In the genomic region with DNA sequence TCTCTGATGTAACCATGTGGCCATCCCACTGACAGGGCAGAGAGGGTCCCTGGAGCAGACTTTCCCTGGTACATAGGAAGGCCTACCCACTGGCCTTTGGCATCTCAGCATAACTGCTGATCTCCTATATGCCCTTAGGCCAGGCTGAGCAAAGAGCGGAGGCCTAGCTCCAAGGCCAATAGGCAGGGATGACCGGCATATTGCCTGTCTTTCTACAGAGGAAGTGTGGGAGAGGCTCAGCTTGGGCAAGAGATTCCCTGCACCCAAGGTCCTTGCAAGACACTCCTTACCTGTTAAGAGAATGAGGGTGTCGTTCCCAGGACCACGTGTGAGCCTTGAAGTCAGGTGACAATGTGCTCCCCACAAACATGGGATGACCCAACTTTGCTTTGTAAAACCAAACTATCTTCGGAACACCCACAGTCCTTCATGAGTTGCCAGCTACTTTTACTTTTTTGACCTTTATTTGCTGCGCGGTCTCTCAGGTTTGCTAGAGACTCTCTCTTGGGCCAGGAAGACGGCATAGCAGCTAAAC, we compare ENCODE assay signal across 21 mouse cellular contexts. TPM values are rescaled to one million over a fixed set of nuclear protein-coding genes. Genes with fewer than 3 reads are reported as not detected.
A peak's percentile ranks its signal among the peaks of the same experiment; 100 is the strongest.
DNase-seq lines count a peak whose midpoint lies in the region; ATAC-seq lines count a peak whose summit lies in the region.
"Had no signal": no experiment of that assay in that cellular context is flagged by ENCODE, and none has a peak within 500 bp of the region (broad histone marks: within the 10 kb centered on the region; RNA-seq: fewer than 3 reads in every experiment).

No protein-coding gene starts in this region.

- H3K27ac ChIP-seq in heart, embryonic 16.5 days (ENCODE audit: low read length), result no peak overlapping the region
- no peak overlapping the region for H3K27ac ChIP-seq in heart, embryonic 10.5 days
- no peak overlapping the region for H3K27ac ChIP-seq in intestine, embryonic 15.5 days
- H3K27ac ChIP-seq: embryonic facial prominence, embryonic 10.5 days; hindbrain, embryonic 14.5 days had no signal

- peak overlapping the region; percentile 76 for H3K4me3 ChIP-seq in heart, embryonic 16.5 days (ENCODE audit: low read length)
- no peak overlapping the region for H3K4me3 ChIP-seq in heart, embryonic 10.5 days
- no peak overlapping the region for H3K4me3 ChIP-seq in intestine, embryonic 15.5 days (replicated peaks)
- H3K4me3 ChIP-seq: embryonic facial prominence, embryonic 10.5 days had no signal

- 0 out of 2 replicates have a peak overlapping the region, but pooled peaks have one; percentile 2 for H3K4me2 ChIP-seq in heart, embryonic 16.5 days (ENCODE audit: low read depth, low read length)
- H3K4me2 ChIP-seq in intestine, embryonic 15.5 days (replicated peaks), result no peak overlapping the region
- H3K4me2 ChIP-seq: heart, embryonic 11.5 days; hindbrain, embryonic 14.5 days had no signal

- intact Hi-C loops in left cerebral cortex, postnatal 4 days (cut with DNase I), result no loop called here

- ATAC-seq in heart, embryonic 16.5 days (replicated peaks; ENCODE audit: extremely low read depth, insufficient read depth, low FRiP score), result no peak
- ATAC-seq in intestine, embryonic 15.5 days, result no peak
- ATAC-seq: activated CD4-positive, CD25-positive, alpha-beta regulatory T cell, adult 4 months; forebrain, embryonic 14.5 days; intestine, embryonic 16.5 days; Patski had no signal

- 91% methylated on average over 8 of the region's 8 CpGs for WGBS in heart, embryonic 16.5 days
- WGBS in heart, embryonic 10.5 days, result 93% methylated on average over 8 of the region's 8 CpGs
- 93% methylated on average over 8 of the region's 8 CpGs for WGBS in intestine, embryonic 15.5 days

- peaks cover 10% of the 10 kb centered on the region for H3K27me3 ChIP-seq in heart, embryonic 16.5 days (ENCODE audit: control insufficient read depth, insufficient read depth, low read length)
- peaks cover 16% of the 10 kb centered on the region for H3K27me3 ChIP-seq in heart, embryonic 10.5 days (ENCODE audit: insufficient read depth, poor library complexity, severe bottlenecking)
- no peaks in the 10 kb centered on the region for H3K27me3 ChIP-seq in intestine, embryonic 15.5 days (replicated peaks)

- H3K9me3 ChIP-seq in heart, embryonic 16.5 days (replicated peaks; ENCODE audit: control insufficient read depth, low read length), result no peaks in the 10 kb centered on the region
- no peaks in the 10 kb centered on the region for H3K9me3 ChIP-seq in heart, embryonic 10.5 days
- no peaks in the 10 kb centered on the region for H3K9me3 ChIP-seq in intestine, embryonic 15.5 days
- H3K9me3 ChIP-seq: embryonic facial prominence, embryonic 10.5 days had no signal

- no peak overlapping the region; the same call in 1 of the 2 replicates for H3K9ac ChIP-seq in heart, embryonic 16.5 days (ENCODE audit: low read length)
- no peak overlapping the region for H3K9ac ChIP-seq in intestine, embryonic 15.5 days
- H3K9ac ChIP-seq: hindbrain, embryonic 14.5 days had no signal

- DNase-seq in heart, embryonic 10.5 days (ENCODE audit: low spot score), result no peak
- DNase-seq in CD4-positive helper T cell, adult 2 months (ENCODE audit: low read depth, low spot score), result peak; percentile 70
- DNase-seq in naive thymus-derived CD4-positive, alpha-beta T cell, adult 2 months (ENCODE audit: low read depth), result peak; percentile 76
- peak; percentile 73 for DNase-seq in thymus, postnatal 25 days
- DNase-seq in left cerebral cortex, postnatal 4 days, result no peak
- DNase-seq: adrenal gland, adult 2 months; adrenal gland, postnatal 36 days; cerebellum, adult 2 months; cerebellum, postnatal 10 days; gastrocnemius, postnatal 36 days; heart, adult 11 months; heart, postnatal 14 days had no signal

- H3K4me1 ChIP-seq in heart, embryonic 16.5 days (ENCODE audit: control insufficient read depth, insufficient read depth, low read length), result peaks cover 19% of the 10 kb centered on the region
- peaks cover 52% of the 10 kb centered on the region for H3K4me1 ChIP-seq in heart, embryonic 10.5 days
- H3K4me1 ChIP-seq in intestine, embryonic 15.5 days (replicated peaks), result peaks cover 20% of the 10 kb centered on the region

- H3K36me3 ChIP-seq in heart, embryonic 16.5 days (ENCODE audit: control insufficient read depth, insufficient read depth), result no peaks in the 10 kb centered on the region
- peaks cover 20% of the 10 kb centered on the region for H3K36me3 ChIP-seq in heart, embryonic 10.5 days
- H3K36me3 ChIP-seq in intestine, embryonic 15.5 days, result no peaks in the 10 kb centered on the region

RNA-seq across cellular contexts. Expression of gene Tcf7, which starts 3.1 kb away (rescaled TPM):
- 29.0 and 65.0 TPM in 2 replicates for polyA plus RNA-seq in heart, embryonic 16.5 days (2015; fragmentation: Nextera tagmentation; extraction: Ambion mirVana)
- 7.6 and 11.5 TPM in 2 replicates for polyA plus RNA-seq in heart, embryonic 10.5 days (2016; fragmentation: Nextera tagmentation; extraction: Ambion mirVana)
- total RNA-seq in left cerebral cortex, postnatal 4 days (2021), result 1 to 10 TPM; 6.9 to 7.3 TPM
- polyA plus RNA-seq in intestine, embryonic 15.5 days (2015; fragmentation: Nextera tagmentation; extraction: Ambion mirVana), result 6.9 and 8.2 TPM in 2 replicates

RNA-seq across cellular contexts. Expression of gene Skp1a, which starts 47.9 kb away (rescaled TPM):
- 476 and 507 TPM in 2 replicates for polyA plus RNA-seq in heart, embryonic 16.5 days (2015; fragmentation: Nextera tagmentation; extraction: Ambion mirVana)
- polyA plus RNA-seq in heart, embryonic 10.5 days (2016; fragmentation: Nextera tagmentation; extraction: Ambion mirVana), result 516 and 546 TPM in 2 replicates
- 100 to 1,000 TPM; 474 to 484 TPM for total RNA-seq in left cerebral cortex, postnatal 4 days (2021)
- polyA plus RNA-seq in intestine, embryonic 15.5 days (2015; fragmentation: Nextera tagmentation; extraction: Ambion mirVana), result 720 and 848 TPM in 2 replicates

Comparison
In these comparisons a context has a peak if more than half of its experiments do, and no peak if none do; other contexts are left out.
1. DNase-seq: peak in CD4-positive helper T cell, adult 2 months (single experiment), naive thymus-derived CD4-positive, alpha-beta T cell, adult 2 months (single experiment) and thymus, postnatal 25 days (single experiment); none in heart, embryonic 10.5 days (single experiment) and left cerebral cortex, postnatal 4 days (single experiment).